28 mouse cellular contexts compared by ENCODE assay signal in the genomic region with DNA sequence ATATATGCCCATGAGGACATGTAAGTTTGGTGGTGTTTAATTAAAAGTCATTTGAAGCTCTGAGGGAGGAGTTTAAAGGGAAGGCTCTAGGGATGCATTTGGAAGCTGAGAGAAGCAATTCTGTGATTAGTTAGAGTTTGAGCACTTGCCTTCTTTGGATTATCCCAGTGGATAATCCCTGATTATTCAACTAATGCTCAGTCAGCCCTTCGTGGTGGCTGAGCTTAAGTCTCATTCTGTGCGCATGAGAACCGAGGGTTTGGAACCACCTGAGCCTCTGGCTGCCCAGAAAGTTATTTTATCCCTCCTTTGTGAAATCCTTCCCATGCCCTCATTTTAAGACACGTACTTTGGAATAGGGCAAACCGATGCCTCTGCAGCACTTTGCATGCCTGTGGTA.
DNase-seq lines count a peak whose midpoint lies in the region; ATAC-seq and TF ChIP-seq lines count a peak whose summit lies in the region.
"Had no signal": no experiment of that assay in that cellular context is flagged by ENCODE, and none has a peak within 500 bp of the region (broad histone marks: within the 10 kb centered on the region; RNA-seq: fewer than 3 reads in every experiment).

No protein-coding gene starts in this region.

- no peak for DNase-seq in kidney, postnatal 25 days
- no peak for DNase-seq in midbrain, postnatal 0 days (ENCODE audit: low spot score)
- peak; percentile 79 for DNase-seq in retina, postnatal 1 day
- DNase-seq in cerebellum, postnatal 10 days: no peak
- no peak for DNase-seq in hindbrain, embryonic 11.5 days (ENCODE audit: low spot score)
- DNase-seq: adrenal gland, adult 8-10 months; adrenal gland, postnatal 14 days; adrenal gland, postnatal 36 days; B cell, adult 2 months; cerebellum, adult 11-12 months; cerebellum, adult 2 months; cerebellum, adult 9-10 months; cerebellum, postnatal 14 days; cerebellum, postnatal 36 days; embryo, embryonic 11 days had no signal

- H3K36me3 ChIP-seq in kidney, embryonic 15.5 days: no peaks in the 10 kb centered on the region
- no peaks in the 10 kb centered on the region for H3K36me3 ChIP-seq in midbrain, postnatal 0 days (ENCODE audit: insufficient read depth, low read length)
- H3K36me3 ChIP-seq in midbrain, embryonic 15.5 days (replicated peaks): no peaks in the 10 kb centered on the region
- no peaks in the 10 kb centered on the region for H3K36me3 ChIP-seq in hindbrain, embryonic 11.5 days (ENCODE audit: control insufficient read depth, insufficient read depth, low read length)
- H3K36me3 ChIP-seq: embryonic facial prominence, embryonic 13.5 days; embryonic facial prominence, embryonic 15.5 days; forebrain, embryonic 10.5 days; forebrain, embryonic 12.5 days; G1E had no signal

- no peak overlapping the region for H3K27ac ChIP-seq in kidney, embryonic 15.5 days
- H3K27ac ChIP-seq in midbrain, postnatal 0 days (ENCODE audit: low read depth, low read length): no peak overlapping the region
- H3K27ac ChIP-seq in midbrain, embryonic 15.5 days: no peak overlapping the region
- no peak overlapping the region for H3K27ac ChIP-seq in hindbrain, embryonic 11.5 days (ENCODE audit: low read depth, low read length)
- H3K27ac ChIP-seq: embryonic facial prominence, embryonic 13.5 days; embryonic facial prominence, embryonic 15.5 days; forebrain, embryonic 10.5 days; forebrain, embryonic 12.5 days had no signal

- H3K4me2 ChIP-seq in kidney, embryonic 15.5 days: no peak overlapping the region
- H3K4me2 ChIP-seq in midbrain, postnatal 0 days (ENCODE audit: low read depth, low read length, poor library complexity, severe bottlenecking): no peak overlapping the region
- no peak overlapping the region for H3K4me2 ChIP-seq in midbrain, embryonic 15.5 days
- H3K4me2 ChIP-seq in hindbrain, embryonic 11.5 days (replicated peaks; ENCODE audit: low read depth, low read length): no peak overlapping the region
- H3K4me2 ChIP-seq: embryonic facial prominence, embryonic 13.5 days; embryonic facial prominence, embryonic 15.5 days; forebrain, embryonic 12.5 days had no signal

- H3K9me3 ChIP-seq in kidney, embryonic 15.5 days (replicated peaks): no peaks in the 10 kb centered on the region
- no peaks in the 10 kb centered on the region for H3K9me3 ChIP-seq in midbrain, postnatal 0 days (ENCODE audit: low read length)
- H3K9me3 ChIP-seq in midbrain, embryonic 15.5 days: no peaks in the 10 kb centered on the region
- H3K9me3 ChIP-seq in hindbrain, embryonic 11.5 days (ENCODE audit: control insufficient read depth, low read length): no peaks in the 10 kb centered on the region
- H3K9me3 ChIP-seq: embryonic facial prominence, embryonic 13.5 days; embryonic facial prominence, embryonic 15.5 days; forebrain, embryonic 10.5 days; forebrain, embryonic 12.5 days had no signal

- 73% methylated on average over 5 of the region's 5 CpGs for WGBS in kidney, embryonic 15.5 days
- 31% methylated on average over 5 of the region's 5 CpGs for WGBS in midbrain, postnatal 0 days
- WGBS in midbrain, embryonic 15.5 days: 33% methylated on average over 5 of the region's 5 CpGs
- WGBS in hindbrain, embryonic 11.5 days: 74% methylated on average over 5 of the region's 5 CpGs

- no peak overlapping the region for H3K9ac ChIP-seq in kidney, embryonic 15.5 days
- no peak overlapping the region for H3K9ac ChIP-seq in midbrain, postnatal 0 days (replicated peaks; ENCODE audit: low read length, poor library complexity, severe bottlenecking)
- H3K9ac ChIP-seq in midbrain, embryonic 15.5 days: no peak overlapping the region
- H3K9ac ChIP-seq in hindbrain, embryonic 11.5 days (ENCODE audit: low read depth, low read length): no peak overlapping the region
- H3K9ac ChIP-seq: embryonic facial prominence, embryonic 13.5 days; embryonic facial prominence, embryonic 15.5 days; forebrain, embryonic 12.5 days had no signal

- ATAC-seq in kidney, embryonic 15.5 days (replicated peaks; ENCODE audit: low FRiP score): 0 out of 2 replicates have a peak, but pooled peaks have one; percentile 6
- peak; percentile 56; the same call in 1 of the 2 replicates for ATAC-seq in midbrain, postnatal 0 days (ENCODE audit: low FRiP score)
- ATAC-seq in midbrain, embryonic 15.5 days (replicated peaks): no peak
- ATAC-seq in hindbrain, embryonic 11.5 days (ENCODE audit: low FRiP score): no peak
- ATAC-seq: activated CD4-positive, CD25-positive, alpha-beta regulatory T cell, adult 4 months; CD4-positive, CD25-positive, alpha-beta regulatory T cell, adult 4 months; forebrain, embryonic 14.5 days; Patski had no signal

- H3K27me3 ChIP-seq in kidney, embryonic 15.5 days: no peaks in the 10 kb centered on the region
- no peaks in the 10 kb centered on the region for H3K27me3 ChIP-seq in midbrain, postnatal 0 days (ENCODE audit: insufficient read depth, low read length)
- no peaks in the 10 kb centered on the region for H3K27me3 ChIP-seq in midbrain, embryonic 15.5 days (replicated peaks)
- no peaks in the 10 kb centered on the region for H3K27me3 ChIP-seq in hindbrain, embryonic 11.5 days (ENCODE audit: control insufficient read depth, insufficient read depth, low read length)
- H3K27me3 ChIP-seq: CH12.LX; embryonic facial prominence, embryonic 13.5 days; embryonic facial prominence, embryonic 15.5 days; forebrain, embryonic 12.5 days; Patski had no signal

- no peaks in the 10 kb centered on the region for H3K4me1 ChIP-seq in kidney, embryonic 15.5 days
- no peaks in the 10 kb centered on the region for H3K4me1 ChIP-seq in midbrain, postnatal 0 days (ENCODE audit: insufficient read depth, low read length)
- H3K4me1 ChIP-seq in midbrain, embryonic 15.5 days: 0 out of 2 replicates have a peak, but pooled peaks cover 1% of the 10 kb centered on the region
- H3K4me1 ChIP-seq in hindbrain, embryonic 11.5 days (replicated peaks; ENCODE audit: control insufficient read depth, insufficient read depth, low read length): no peaks in the 10 kb centered on the region
- H3K4me1 ChIP-seq: embryonic facial prominence, embryonic 13.5 days; embryonic facial prominence, embryonic 15.5 days; forebrain, embryonic 10.5 days; forebrain, embryonic 12.5 days had no signal

- no peak for TF ChIP-seq CTCF in midbrain, postnatal 0 days (IDR thresholded peaks at IDR 0.05)

- H3K4me3 ChIP-seq in kidney, embryonic 15.5 days (replicated peaks): no peak overlapping the region
- H3K4me3 ChIP-seq in midbrain, postnatal 0 days (ENCODE audit: low read depth, low read length): no peak overlapping the region
- no peak overlapping the region for H3K4me3 ChIP-seq in midbrain, embryonic 15.5 days
- H3K4me3 ChIP-seq in hindbrain, embryonic 11.5 days (ENCODE audit: low read depth, low read length): no peak overlapping the region
- H3K4me3 ChIP-seq: embryonic facial prominence, embryonic 13.5 days; embryonic facial prominence, embryonic 15.5 days; erythroblast, embryonic 14.5 days; forebrain, embryonic 10.5 days; forebrain, embryonic 12.5 days had no signal

Comparison
In these comparisons a context has a peak if more than half of its experiments do, and no peak if none do; other contexts are left out.
1. ATAC-seq: peak in kidney, embryonic 15.5 days (single experiment) and midbrain, postnatal 0 days (single experiment); none in midbrain, embryonic 15.5 days (single experiment) and hindbrain, embryonic 11.5 days (single experiment).